Mouse (Mus musculus): Measurements from ENCODE around the gene Cdkn1c.

The Cdkn1c gene

DNA sequence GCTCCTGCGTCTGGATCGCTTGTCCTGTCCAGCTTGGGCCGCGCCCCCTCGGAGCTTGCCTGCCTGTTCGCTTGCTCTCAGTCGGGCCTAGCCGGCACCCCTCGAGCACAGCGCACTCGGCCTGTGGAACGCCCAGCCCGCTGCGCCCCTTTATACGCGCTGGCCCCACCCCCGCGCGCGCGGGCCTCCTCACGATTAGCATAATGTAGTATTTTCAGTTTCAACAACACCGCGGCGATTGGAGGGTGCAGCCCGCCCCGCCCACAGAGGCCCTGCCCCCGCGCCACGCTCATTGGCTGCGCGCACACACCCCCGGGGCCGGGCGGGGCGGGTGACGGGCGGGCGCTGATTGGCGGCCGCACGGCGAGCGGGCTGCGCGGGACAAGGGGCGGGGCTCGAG is at the start of gene Cdkn1c:
Gene Cdkn1c, minus strand, starts transcription at position 177 of the 400 bp plus-strand sequence.
- no peak for DNase-seq

- DNase-seq = no peak
Observed at GRCm38 (mm10) chr7:143509566-143509965, 48.7 kb upstream of the Cdkn1c start.

DNA sequence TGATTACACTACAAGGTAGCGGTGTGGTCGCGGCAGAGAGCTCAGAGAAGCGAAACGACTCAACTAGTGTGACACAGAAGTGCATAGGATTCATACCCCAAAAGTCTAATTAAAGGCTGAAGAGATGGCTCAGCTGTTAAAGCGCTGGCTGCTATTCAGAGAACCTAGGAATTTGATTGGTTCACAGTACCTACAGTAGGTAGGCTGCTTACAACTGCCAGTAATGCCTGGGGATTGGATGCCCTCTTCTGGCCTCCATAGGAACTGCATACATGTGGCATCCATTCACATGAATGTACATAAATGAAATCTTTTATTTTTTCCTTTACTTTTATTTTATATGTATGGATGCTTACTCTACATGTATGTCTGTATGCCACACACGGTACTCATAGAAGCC is 45.8 kb upstream of the Cdkn1c start:
- peak; percentile 10 for DNase-seq

DNA sequence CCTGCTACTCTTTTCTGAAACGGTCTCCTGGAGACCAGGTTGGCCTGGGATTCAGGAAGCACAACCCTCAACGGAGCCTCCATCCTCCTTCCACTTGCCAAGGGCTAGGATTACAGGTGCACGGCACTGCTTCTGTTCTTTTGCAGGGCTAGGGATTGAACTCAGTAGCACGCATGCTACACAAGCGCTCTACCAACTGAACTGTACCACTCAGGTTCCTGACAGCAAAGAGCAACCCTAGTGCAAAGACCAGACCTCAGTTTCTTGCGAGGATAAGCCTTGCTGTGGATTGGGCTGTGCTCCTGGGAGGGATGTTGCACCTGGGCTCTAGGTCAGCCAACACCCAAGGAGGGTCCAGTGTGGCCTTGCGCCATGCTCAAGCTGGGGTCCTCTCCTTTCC is 45.4 kb upstream of the Cdkn1c start:
- DNase-seq = no peak

DNA sequence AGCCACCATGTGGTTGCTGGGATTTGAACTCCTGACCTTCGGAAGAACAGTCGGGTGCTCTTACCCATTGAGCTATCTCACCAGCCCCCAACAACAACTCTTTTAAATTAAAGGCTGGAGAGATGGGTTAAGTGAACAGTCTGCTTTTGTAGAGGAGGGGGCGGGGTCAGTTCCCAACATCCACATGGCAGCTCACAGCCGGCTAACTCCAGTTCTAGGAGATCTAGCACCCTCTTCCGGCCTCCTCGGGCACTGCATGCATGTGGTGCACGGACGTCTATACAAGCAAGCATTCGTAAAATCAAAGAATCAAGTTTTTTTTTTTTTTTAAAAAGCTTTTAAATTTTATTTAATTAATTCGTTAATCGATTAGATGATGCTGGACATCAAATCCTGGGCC is 45.0 kb upstream of the Cdkn1c start:
- peak; percentile 20 for DNase-seq

GRCm38 (mm10) chr7:143505411-143505810 is 44.6 kb upstream of the Cdkn1c start:
- no peak for DNase-seq

GRCm38 (mm10) chr7:143503926-143504325 is 43.1 kb upstream of the Cdkn1c start:
- no peak for DNase-seq

DNA sequence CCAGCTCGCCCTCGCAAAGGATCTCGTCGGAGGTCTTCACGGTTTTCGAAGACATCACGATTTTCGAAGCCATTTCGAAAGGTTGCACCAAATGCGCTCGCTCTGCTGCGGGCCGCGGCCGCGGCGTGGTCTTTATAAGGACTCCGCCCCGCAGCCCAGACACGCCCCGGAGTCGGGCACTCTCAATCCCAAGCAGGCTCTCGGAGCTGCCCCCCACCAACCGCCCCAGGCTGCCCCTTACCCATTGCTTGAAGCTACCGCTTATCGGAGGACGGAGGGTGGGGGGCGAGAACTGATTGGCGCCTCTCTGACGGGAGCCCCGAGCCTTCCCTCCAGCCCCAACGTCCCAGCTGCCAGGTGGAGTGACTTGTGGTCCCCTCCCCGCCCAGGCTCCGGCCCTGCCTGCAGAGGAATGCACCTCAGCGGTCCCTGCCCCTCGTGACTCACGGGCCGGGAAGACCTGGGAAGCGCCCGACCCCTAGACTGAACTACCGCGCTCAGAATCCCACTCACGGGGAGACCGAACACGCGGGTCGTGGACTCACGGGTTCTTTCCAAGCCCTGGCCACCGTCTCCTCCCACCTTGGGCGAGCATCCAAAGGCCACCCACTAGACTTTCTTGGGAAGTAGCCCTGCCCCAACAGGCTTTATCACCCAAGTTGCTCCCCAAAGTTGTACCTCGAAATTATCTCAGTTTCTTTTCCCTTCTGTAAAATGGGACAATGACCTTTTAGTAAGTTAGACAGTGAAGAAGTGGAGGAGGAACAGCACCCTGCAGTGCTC is 41.8 kb upstream of the Cdkn1c start, which contains the start of gene Phlda2:
Gene Phlda2, minus strand, starts transcription at position 733 of the 783 bp plus-strand sequence.
- no peak for DNase-seq

DNA sequence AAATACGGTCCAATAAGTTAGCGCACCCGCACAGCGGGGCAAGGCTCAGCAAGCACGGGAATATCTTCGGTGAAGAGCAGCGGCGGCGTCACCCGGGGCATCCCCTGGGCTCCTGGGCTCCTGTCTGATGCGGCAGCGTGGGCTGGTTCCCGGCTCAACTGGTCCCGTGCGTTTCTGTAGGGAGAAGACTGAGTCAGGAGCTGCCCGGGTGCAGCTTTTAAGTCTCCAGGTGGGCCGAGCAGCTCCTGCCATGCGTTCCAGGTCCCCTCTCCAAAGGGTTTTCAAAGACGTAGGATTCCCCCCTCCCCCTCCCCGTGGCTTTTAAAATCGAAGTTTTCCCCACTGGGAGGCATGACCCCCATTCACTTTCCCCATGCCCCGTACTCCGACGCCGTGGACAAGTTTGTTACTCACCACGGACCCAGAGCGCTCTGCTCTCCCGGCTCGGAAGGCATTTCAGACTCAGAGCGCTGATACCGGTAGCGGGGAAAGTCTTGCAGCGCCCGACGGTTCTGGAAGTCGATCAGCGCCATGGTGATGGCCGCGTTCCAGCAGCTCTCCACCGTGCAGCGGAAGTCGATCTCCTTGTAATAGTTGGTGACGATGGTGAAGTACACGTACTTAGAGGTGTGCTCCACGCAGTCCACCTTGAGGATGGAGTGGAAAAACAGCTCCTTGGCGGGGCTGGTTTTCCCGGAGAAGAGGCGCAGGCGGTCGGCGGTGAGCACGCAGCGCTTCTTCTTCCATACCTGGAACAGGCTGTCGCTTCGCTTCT is 41.0 kb upstream of the Cdkn1c start:
- no peak for DNase-seq

DNA sequence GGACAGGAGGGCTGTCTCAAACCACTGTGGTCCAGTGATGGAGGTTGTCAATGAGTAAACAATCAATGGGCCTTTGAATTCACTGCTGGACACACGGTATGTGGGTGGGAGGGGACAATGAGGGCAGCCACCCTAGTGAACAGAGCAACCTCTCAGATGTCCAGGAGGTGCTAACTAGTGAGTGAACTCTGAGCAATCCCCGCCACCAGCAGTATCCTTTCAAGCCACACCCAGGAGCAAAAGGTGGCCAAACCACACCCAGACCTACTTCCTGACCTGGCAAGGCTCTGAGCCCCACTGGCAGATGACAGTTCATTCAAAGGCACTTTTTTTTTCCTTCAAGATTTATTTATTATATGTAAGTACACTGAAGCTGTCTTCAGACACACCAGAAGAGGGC is 40.1 kb upstream of the Cdkn1c start:
- no peak for DNase-seq

DNA sequence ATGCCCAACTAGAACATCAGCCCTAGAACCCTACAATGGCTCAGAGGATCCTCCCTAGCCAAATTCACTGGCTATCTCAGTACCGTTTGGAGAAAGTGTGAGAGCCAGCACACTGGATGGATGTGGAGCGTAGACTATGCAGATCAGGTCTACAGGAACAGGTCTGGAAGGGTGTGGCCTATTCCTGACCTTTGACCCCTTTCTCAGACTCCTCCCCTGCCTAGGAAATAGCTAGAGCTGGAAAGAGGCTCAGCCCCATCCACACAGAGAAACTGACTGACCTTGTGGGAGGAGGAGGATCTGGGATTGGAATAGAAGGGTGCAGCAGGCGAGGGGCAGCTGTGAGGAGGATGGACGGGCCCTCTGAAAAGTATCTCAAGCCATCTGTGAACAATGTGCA is 37.7 kb upstream of the Cdkn1c start:
- DNase-seq = no peak

GRCm38 (mm10) chr7:143495104-143495961 is 34.5 kb upstream of the Cdkn1c start:
- no peak for DNase-seq

GRCm38 (mm10) chr7:143493616-143494126 is 32.8 kb upstream of the Cdkn1c start:
- DNase-seq = no peak

DNA sequence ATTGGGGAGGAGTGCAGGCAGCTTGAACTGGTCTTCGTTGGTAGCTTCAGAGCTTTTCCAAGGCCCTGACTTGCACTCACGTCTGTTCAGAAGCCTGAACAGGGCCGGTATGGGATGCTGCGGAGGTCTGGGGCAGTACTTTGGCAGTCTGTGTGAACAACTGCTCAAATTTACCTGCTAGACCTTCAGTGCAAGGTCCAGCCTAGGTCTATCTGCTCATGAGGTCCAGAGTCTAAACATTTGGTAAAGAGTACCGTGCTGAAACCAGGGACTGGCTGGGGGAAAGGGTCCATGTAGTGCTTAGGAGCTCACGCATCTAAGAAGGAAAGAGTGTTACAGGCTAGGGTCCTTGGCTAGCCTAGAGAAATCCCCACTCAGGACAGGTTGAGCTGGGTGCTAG is 28.9 kb upstream of the Cdkn1c start:
- no peak for DNase-seq

- no peak for DNase-seq
Observed at GRCm38 (mm10) chr7:143482541-143482940, 21.7 kb upstream of the Cdkn1c start.

DNA sequence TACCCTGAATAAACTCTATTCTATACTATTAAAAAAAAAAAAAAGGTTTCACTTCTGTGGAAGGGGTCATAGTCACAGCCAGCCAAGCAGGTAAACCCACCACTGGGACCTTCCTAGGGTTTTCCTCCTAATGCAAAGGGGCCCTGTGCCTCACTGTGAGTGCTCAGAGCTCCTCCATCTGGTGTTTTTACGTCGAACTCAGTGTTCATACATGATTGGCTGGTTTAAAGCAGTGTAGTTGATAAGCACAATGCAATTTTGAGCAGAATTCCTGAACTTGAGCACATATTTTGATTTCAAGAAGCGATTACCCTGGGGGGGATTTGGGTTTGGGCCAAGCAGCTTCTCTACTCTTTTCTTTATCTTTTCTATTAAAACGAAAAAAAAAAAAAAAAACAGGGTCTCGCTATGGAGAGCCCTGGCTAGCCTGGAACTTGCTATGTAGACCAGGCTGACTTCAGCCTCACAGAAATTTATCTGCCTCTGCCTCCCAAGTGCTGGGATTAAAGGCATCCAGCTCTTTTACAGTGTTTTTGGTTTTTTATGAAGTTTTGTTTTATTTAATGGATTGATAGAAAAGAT is 21.0 kb upstream of the Cdkn1c start:
- no peak for DNase-seq

DNA sequence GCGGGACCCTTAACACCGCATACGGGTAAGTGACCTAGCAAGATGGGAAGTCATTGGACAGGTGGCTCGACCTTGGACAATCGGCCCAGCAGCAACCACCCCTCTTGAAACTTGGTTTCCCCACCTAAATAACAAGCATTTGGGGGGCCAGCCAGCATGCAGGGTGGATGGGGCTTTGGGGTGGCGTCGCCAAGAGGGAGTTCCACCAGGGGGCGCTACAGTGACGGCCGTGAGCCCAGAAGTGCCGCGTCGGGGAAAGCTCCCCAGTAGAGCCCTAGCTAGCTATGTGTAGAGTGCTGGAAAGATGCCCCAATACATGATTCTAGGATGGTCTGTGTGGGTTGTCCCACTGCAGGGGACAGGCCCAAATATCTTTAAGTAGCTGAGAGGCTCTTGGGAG is 19.6 kb upstream of the Cdkn1c start:
- DNase-seq = no peak

DNA sequence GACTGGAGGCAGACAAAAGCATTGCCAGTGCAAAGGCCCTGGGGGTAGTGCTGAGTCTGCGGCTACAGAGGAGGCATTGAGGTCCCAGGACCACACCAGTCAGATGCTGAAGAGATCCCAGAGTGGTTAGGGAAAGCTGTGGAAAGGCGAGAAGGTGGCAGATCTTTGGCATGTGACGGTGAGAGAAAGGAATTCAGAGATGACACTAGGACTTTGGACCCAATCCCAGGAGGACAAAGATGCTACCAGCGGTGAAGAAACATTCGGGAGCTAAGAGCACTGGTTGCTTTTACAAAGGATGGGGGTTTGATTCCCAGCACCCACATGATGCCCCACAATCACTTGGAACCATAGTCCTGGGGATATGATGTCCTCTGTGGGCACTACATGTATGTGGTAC is 16.9 kb upstream of the Cdkn1c start:
- no peak for DNase-seq

DNA sequence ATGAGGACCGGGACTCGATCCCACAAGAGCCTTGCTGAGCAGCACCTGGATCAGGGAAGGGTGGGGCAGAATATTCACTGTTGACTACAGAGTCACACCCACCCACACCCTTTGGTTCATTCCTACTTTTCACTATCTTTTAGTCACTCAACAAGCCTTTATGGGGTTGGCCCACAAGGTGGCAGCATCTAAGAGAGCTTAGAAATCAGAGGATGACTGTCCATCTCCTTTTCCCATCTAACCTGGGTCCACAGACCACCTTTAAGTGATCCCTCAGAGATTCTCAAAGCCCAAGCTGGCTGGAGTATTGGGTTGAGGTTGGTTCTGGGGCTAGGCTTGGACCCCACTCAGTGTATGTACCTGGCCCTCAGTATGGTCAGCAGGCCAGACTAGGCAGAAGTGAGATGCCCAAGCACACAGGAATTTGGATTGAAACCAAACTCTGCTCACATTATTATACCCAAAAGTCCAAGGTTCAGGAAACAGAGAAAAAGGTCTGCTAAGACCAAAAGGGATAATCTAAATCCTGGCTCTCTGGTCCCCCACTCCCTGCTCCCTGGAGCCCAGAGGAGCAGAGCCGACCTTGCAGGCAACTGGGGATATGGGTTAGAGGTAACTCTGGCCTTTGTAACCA is 16.0 kb upstream of the Cdkn1c start:
- DNase-seq = no peak

GRCm38 (mm10) chr7:143475876-143476275 is 15.0 kb upstream of the Cdkn1c start:
- no peak for DNase-seq

- no peak for DNase-seq
Observed at GRCm38 (mm10) chr7:143474811-143475210, 14.0 kb upstream of the Cdkn1c start.

Measured in cerebellum, adult 11 months (tissue).